Mouse (Mus musculus) embryonic stem cell, embryonic (primary cell): ENCODE results near the gene Gm32742.

Source experiments
- CTCF ChIA-PET, 4 experiments: fragments of 300-600 bp in 2 of 4; fragments of 350-600 bp in 2 of 4; sonication (Branson Sonifier 250); formaldehyde crosslinking; loops; one replicate each; lab custom pipeline; 2022; ENCODE audit warnings: inconsistent platforms in 2 of 4; lab: Charles Lee
- POLR2A ChIA-PET, 4 experiments: fragments of 300-600 bp in 2 of 4; fragments of 350-600 bp in 2 of 4; sonication (Branson Sonifier 250); formaldehyde crosslinking; loops; one replicate each; lab custom pipeline; 2022; ENCODE audit warnings: antibody characterized with exemption in 4 of 4, inconsistent platforms in 1 of 4; lab: Charles Lee

Gene Gm32742

DNA sequence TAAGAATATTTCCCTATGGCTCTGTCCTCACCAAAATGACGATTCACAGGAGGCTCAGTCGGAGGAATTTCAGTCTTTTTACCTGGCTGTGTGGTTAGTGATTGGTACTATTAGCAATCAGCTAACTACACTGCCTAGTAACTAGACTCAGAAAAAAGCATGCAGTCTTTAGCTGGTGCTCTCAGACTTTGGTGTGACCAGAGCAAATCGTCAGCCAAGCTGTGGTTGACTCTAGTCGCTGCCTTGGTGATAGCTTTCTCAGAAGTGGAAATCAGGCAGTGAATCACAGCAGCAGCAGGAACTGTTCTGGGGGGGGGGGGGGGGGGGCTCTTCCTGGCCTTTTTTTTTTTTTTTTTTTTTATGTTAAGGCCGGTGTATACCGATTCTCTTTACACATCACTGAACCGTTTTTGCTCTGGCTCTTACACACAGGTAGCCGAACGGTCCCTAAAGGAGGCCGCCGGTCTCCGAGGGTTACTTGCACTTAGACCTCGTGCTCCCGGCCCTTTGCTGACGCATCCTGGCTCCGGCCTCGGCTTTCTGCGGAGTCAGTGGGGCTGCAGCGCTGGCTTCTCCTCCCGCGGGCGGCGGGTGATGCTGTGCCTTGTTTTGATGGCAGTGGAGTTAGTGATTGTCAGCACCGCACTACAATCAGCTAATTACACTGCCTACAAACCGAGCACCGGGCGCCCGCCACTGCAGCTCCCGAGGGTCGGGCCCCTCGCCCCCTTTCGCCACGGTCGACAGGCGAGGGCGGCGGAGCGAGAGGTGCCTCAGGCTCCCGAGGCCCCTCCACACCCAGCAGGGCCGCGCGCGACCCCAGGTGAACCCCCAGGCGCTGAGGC lies 62.1 kb downstream of the Gm32742 start:
- POLR2A ChIA-PET: interaction anchor here (0.6 to 1.4 kb wide), 10 partner anchors 13 to 1521 kb away, joined by 3 to 5 read pairs (median 4); partner anchors contain the start of genes Layn (in 1 of the 4), Sdhd (in 1 of the 4) and Timm8b (in 1 of the 4)
- CTCF ChIA-PET: interaction anchor here in 3 of 4 experiments (0.6 to 1.4 kb wide), 4 partner anchors 26 to 659 kb away, joined by 3 to 10 read pairs (median 4); no protein-coding TSS in a partner anchor

DNA sequence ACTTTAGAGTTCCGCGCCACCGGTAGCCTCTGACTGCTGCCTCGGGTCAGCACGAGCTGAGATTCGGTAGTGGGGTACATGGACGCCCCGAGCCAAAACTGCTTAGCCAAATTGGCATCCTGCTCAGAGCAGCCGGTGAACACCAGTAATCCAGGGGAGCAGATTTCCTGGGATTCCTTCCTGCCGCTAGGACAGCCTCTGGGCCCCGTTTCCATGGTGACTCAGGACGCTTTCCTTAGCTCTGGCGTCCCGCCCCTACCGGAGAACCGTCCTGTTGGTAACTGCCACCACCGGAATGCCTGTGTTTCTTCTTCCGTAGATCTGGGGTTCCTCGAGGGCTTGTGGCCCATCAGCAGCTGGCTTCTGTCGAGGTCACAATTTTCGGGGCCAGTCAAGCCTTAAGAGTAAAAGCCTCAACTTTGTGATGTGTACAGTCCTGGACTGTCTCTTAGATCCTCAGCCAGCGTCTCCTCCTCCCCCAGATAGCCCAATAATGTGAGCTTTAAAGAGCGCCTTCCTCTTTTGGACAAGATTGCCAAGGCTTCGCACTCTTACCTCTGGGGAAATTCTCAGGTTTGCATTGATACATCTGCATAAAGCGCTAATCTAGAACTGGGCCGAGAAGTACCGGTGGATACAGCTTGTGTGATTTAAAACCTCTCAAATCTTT lies 63.4 kb downstream of the Gm32742 start, which contains the start of gene 4833427G06Rik:
4833427G06Rik (minus strand) TSS at position 323 of the 670 bp plus-strand sequence.
- POLR2A ChIA-PET: interaction anchor here in 3 of 4 experiments (0.6 to 1.2 kb wide), 5 partner anchors 14 to 367 kb away, joined by 3 to 5 read pairs (median 4); no protein-coding TSS in a partner anchor
- CTCF ChIA-PET: interaction anchor here in 3 of 4 experiments (0.6 to 1.4 kb wide), 6 partner anchors 24 to 1709 kb away, joined by 3 to 8 read pairs (median 4); no protein-coding TSS in a partner anchor

DNA sequence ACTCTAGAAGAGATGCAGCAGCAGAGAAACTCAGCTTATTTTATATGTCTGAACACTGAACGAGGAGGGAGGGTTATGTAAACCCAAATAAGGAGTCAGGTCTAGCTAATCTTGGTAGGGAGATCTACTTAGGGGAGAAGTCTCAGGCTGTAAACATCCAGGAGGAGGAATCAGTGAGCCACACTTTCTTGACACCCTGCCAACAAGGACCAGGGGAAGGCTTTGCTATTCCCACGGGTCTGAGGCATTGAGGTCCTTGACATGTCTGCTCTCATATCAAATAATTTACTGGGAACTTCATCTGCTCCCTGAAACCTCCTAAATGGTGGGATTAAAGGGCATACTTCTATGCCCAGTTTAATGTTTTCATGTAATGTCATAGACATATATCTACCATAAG lies 69.0 kb downstream of the Gm32742 start:
- CTCF ChIA-PET: no interaction called here
- POLR2A ChIA-PET: no interaction called here

DNA sequence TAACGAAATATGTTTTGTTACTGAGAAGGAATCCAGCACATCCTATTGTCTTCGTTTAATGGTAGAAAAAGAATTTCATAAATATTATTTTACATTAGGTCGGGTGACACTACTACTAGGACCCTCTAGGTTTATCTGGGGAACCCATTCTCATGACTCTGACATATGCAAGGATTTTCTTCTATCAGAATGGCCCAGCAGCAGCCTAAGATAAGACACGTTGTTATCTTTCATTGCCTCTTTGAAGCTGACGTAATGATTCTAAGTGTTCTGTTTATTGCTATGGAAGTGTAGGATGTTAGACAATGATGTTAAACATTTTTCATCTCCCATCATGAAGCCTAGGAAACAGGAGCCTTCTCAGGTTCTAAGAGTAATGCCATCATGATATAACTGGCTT lies 71.6 kb downstream of the Gm32742 start:
- ChIA-PET CTCF (no interaction called here), POLR2A (no interaction called here)

DNA sequence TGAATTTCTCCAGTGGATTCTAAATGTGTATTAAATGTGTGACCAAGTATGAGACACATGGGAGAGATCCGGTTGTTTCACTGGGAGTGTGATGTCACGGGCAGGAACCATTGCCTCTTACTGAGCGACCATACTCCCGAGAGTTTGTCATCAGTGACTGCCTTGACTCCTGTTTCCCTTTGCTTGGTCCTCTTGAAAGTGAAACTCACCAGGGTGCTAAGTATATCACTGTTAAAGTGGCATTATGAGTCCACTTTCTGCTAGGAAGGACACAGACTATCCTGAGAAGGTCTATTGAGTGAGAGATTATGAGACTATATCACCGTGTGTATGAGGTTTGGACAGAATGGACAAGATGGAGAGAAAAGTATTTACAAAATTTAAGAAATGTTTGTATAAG lies 83.7 kb downstream of the Gm32742 start:
- ChIA-PET POLR2A (no interaction called here), CTCF (no interaction called here)
